Mouse (Mus musculus): Measurements from ENCODE around the gene Ncdn.

Gene Ncdn

GRCm38 (mm10) chr4:126706630-126707438 lies 46.4 kb downstream of the Ncdn start:
- no peak for DNase-seq

DNA sequence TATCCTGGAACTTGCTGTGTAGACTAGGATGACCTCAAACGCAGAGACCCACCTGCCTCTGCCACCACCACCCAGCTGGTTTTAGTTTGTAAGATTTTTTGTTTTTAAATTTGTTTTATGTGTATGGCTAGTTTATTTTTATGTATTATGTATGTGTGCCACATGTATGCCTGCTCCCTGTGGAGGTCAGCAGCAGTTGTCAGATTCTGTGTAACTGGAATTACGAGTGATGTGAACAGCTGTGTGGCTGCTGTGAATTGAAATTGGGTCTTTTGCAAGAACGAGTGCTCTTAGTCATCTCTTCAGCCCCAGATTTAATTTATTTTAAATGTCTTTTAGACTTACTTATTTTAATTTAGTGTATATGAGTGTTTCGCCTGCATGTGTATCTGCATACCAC lies 56.3 kb downstream of the Ncdn start:
- DNase-seq: no peak
